Mouse (Mus musculus) cortical plate, adult 2 months (tissue): ENCODE measurements around the gene Inpp5a.

ENCODE experiments used
- CTCF ChIP-seq: fragments of 200-500 bp; IDR thresholded peaks from 2 replicates; pipeline ENCODE4 v1.5.1; 2011; ENCODE audit warnings: mild to moderate bottlenecking, control low read depth, low read length; ENCODE audit not compliant: insufficient read depth; ENCODE audit errors: extremely low read depth
- POLR2A ChIP-seq: fragments of 200-500 bp; IDR thresholded peaks from 2 replicates; pipeline ENCODE4 v1.6.1; 2011; ENCODE audit warnings: mild to moderate bottlenecking, low read length, control low read depth; ENCODE audit not compliant: insufficient read depth; ENCODE audit errors: extremely low read depth

DNA sequence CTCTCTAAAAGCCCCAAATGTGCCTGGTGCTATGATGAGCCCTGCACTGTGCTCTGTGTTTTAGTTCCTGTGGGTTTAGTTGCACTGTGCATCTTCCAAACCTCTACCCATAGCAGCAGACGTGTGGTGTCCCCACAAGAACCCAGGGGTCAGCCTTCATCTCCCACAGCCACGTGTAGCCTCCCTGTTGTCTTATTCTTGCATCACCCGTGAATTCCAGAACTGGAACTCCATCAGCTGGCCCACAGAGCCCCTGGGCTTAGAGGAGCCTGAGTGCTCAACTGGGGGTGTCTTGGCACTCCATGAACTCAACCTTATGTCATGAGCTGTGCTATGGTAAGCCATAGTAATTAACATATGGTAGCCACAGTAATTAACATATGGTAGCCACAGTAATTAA is 129.4 kb downstream of the Inpp5a start:
- TF ChIP-seq CTCF: no peak
- no peak for TF ChIP-seq POLR2A
